Mouse (Mus musculus) left cerebral cortex, postnatal 25 days (tissue): ENCODE data around the gene Glp2r. TPM values are rescaled to one million over a fixed set of nuclear protein-coding genes. Genes with fewer than 3 reads are reported as not detected.

ENCODE experiments used
- DNase-seq, 2 experiments: peaks; one replicate each; pipeline ENCODE4 v3.0.0; 2022; ENCODE audit warnings: low spot score in 2 of 2, mixed read lengths in 1 of 2
- intact Hi-C: fragments of 180-260 bp; cut with DNase I; formaldehyde crosslinking; loops from one replicate; pipeline ENCODE4 v1.15.1; 2025
- total RNA-seq, 2 experiments: library from RNA; stranded (reverse); gene quantifications; 2 replicates each; pipeline ENCODE4 v1.2.3; 2021

Gene Glp2r
- total RNA-seq, result 1 to 10 TPM in 1 of 2 experiments, under 1 TPM in 1; 0.73 to 1.3 TPM

DNA sequence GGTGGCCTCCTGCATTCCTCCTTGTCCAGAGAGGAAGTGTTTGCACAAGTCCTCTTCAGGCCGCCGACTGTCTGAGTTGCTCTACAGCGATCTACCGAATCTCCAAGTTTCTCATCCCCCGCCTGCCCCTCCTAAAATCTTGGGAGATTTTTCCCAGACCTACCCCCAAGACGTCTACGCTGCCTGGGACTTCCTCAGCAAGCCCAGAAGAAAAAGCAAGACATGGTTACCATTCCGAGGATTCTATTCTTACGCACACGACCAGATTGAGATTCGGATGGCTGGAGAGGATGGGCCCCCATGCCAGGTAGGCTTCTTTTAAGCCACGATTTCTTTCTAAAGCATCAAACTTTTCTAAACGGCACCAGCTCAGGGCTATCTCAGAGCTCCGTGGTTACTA, at the start of gene Glp2r:
Glp2r (minus strand) TSS at position 101 of the 400 bp plus-strand sequence.
- intact Hi-C loops, result loop anchor here (5.0 kb wide), 1 partner anchor 89 kb away; no protein-coding TSS in a partner anchor
- no peak for DNase-seq

GRCm38 (mm10) chr11:67820221-67820620, 49.3 kb upstream of the Glp2r start:
- intact Hi-C loops, result loop anchor here (2.0 to 10.0 kb wide), 4 partner anchors 67 to 585 kb away; partner anchors contain the start of gene Ntn1

DNA sequence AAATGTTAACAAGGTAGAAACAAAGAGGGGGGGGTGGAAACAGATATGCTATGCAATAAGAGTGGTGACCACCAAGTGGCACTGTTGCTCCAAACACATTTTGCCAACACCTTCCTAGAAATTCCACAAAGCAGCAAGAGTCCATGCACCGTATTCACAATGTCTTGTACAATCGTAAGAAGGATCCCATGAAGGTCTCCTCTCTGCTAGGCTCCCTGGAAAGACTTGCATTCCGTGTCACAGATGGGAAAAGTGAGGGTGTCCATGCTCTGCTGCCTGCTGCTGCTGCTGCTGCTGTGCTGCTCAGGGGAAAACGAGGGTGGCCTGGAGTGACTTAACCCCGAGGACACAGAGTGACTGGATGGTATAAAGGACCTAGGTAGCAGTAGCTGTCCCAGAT, 48.7 kb upstream of the Glp2r start:
- DNase-seq, result peak; percentile 37 to 71
- intact Hi-C loops, result loop anchor here (2.0 to 10.0 kb wide), 5 partner anchors 68 to 585 kb away; partner anchors contain the start of gene Ntn1

More at GRCm38 (mm10) chr11:67820221-67820620, 49.3 kb upstream of the Glp2r start:
- DNase-seq, result peak; percentile 41 to 65

DNA sequence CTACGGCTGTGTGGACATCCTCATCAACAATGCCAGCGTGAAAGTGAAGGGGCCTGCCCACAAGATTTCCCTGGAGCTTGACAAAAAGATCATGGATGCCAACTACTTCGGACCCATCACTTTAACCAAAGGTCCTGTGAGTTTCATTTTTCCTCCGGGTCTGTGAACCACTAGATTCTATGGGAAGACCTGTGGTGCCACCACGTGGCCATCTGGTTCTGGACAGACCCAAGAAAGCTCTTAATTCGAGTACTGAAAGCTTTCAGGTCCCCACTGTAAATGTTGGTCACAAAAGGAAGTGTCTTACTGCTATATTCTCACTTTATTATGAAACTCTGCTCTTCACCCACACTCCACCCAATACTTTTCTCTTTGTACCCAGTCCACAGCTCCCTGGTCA, 40.6 kb upstream of the Glp2r start:
- DNase-seq, result peak; percentile 26 to 45
- intact Hi-C loops, result loop anchor here (10.0 kb wide), 1 partner anchor 337 kb away; no protein-coding TSS in a partner anchor

DNA sequence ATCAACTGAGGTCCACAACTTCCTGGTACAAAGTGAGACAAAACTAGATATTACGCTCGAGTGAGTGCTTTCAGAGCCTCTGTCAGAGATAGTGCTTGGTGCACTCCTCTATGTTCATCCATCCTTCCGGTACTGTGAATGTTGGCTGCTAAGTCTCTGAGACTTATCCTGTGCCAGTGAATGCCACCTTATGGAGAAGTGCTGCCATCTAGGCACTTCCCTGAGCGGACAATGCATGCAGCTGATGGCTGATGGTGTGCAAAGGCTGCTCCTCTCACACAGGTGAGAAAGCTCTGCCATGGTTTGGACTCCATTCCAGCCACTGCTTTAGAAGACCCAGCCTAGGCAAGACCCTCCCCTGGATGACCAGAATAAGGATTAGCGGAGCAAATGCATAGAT, 37.1 kb upstream of the Glp2r start:
- peak; percentile 10 to 58 for DNase-seq
- intact Hi-C loops, result no loop called here

DNA sequence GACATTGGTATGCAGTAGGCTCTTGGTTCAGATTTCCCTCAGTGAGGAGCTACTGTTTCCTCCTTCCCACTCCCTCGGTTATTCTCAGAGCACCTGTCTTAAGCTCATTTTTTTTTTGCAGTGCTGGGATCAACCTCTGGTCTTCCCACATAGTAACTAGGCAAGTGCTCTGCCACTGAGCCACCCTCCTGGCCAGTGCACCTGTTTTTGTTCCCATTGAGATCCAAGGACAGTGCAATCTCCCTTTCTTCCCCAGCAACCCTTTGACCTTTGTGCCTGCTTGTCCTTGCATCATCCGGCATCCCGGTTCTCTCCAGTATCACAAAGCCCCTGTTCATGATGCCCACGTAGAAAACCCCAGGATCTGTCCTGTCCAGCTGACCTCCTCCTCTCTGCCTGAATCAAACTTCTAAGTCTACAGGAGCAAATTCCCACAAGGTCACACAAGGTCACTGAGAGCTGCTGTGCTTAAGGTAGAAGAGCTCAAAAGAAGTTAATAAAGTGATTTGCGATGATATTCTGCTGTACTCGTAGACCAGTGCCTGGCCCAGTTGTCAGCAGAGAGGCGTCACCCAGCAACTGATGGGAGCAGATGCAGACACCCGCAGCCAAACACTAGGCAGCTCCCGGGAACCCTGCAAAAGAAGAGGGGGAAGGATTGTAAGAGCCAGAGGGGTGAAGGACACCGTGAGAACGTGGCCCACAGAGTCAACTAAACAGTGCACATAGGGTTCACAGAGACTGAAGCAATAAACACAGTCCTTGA, 36.1 kb upstream of the Glp2r start:
- no peak for DNase-seq
- intact Hi-C loops, result no loop called here

GRCm38 (mm10) chr11:67805538-67805937, 34.6 kb upstream of the Glp2r start:
- intact Hi-C loops, result no loop called here
- no peak for DNase-seq

GRCm38 (mm10) chr11:67801169-67801568, 30.2 kb upstream of the Glp2r start:
- intact Hi-C loops, result no loop called here
- peak in 1 of 2 experiments; percentile 75 for DNase-seq

DNA sequence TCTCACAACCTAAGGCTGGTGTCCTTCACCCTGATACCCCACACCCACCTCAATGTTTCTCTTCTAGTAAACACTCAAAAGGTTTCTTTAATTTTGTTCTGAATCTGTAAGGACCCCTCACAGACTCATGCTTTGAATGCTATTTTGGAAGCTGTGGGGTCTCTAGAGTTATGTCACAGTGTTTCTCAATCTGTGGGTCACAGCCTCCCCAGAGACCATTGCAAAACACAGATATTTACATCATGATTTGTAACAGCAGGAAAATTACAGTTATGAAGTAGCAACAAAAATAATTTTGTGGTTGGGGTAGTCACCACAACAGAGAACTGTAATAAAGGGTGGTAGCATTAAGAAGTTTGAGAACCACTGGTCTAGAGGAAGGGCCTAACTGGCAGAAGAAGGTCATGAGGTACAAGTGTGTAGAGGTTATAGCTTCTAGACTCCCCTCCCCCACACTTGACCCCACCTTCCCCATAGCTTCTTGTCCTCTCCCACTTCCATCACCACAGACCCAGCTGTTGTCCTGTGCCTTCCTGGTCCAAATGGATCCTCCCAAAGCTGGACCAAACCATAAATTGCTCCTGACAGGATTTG, 29.3 kb upstream of the Glp2r start:
- intact Hi-C loops, result no loop called here
- DNase-seq, result no peak

DNA sequence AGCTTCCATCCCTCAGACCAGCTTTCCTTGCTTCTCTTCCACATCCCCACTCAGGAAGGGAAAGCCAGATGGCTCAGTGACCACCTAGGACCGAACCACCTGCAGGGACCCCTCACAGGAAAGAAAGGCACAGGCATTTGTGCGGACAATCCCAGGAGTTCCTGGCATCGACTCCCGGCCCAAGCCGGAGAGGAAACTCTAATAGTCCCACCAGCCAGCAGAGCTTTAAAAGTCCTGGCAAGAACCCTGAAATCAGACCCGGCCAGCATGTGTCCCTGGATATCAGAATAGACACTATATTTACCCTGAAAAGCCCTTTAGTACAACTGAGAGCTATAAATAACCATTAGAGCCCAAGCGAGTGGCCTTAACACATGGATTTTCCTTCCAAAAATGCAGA, 27.0 kb upstream of the Glp2r start, which contains the start of gene Dhrs7c:
Dhrs7c (plus strand) TSS at position 257 of the 400 bp plus-strand sequence.
- intact Hi-C loops, result no loop called here
- no peak for DNase-seq

DNA sequence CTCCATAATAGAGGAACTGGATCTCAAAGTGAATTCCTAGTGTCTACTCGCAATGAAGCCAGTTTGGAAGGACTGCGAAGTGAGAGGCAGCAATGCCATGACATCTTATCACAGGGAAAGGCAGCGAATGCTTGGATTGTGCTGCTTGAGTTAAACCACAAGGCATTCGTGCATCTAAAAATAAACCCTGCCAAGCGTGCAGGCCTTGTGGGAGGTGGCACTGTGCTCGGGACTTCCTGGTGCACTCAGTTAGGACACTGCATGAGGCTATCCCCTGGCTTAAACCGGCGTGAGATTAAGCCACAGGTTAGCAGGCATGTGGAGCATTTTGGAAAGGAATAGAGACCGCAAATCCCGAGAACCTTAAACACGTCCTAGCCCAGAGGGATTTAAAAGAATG, 19.2 kb upstream of the Glp2r start:
- DNase-seq, result no peak
- intact Hi-C loops, result no loop called here

- no peak for DNase-seq
- intact Hi-C loops, result loop anchor here (5.0 kb wide), 1 partner anchor 92 kb away; no protein-coding TSS in a partner anchor
Observed at GRCm38 (mm10) chr11:67774379-67774778, 3.4 kb upstream of the Glp2r start, which contains the start of gene Gsg1l2. TSS of gene Gsg1l2 (plus strand) at chr11:67774608.

- intact Hi-C loops, result loop anchor here (5.0 kb wide), 1 partner anchor 90 kb away; no protein-coding TSS in a partner anchor
- peak; percentile 77 to 85 for DNase-seq
Observed at GRCm38 (mm10) chr11:67772577-67772976, 1.6 kb upstream of the Glp2r start.

DNA sequence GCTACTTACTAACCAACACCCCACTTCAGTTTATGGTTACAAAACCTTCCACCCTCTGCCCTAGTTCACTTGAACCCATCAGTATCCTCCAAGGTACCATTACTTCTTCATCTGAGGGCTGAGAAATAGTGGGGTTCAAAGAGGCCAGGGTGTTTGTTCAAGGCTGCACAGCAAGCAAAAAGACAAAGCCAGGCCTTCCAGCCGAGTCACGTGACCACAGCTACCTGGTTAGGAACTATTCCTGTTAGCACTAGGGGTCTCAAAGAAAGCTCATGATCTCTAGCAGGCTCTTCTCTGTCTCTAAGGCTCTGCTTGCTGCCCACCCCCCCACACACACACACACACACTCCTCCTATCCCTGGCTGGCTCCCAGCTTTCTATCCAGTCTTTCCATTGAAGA, 738 bp upstream of the Glp2r start:
- no peak for DNase-seq
- intact Hi-C loops, result loop anchor here (5.0 kb wide), 1 partner anchor 89 kb away; no protein-coding TSS in a partner anchor

- no peak for DNase-seq
Observed at GRCm38 (mm10) chr11:67757373-67758167, 13.4 kb downstream of the Glp2r start.

DNA sequence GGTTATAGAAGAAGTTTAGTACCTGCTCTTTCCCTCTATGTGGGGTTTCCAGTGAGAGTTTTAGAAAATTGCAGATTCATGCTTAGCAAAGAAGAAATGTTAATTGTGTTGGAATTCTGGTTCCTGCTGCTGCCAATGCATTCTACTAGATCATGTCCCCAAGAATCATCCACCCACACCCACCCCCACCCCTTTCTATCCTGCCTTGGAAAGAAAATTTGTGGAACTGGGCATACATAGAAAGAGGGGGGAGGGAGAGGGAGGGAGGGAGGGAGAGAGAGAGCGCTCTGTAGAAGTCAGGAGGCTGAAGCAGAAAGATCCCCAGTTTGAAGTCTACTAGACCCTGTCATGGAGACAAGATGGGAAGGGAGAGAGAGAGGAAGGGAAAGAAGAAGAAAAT, 14.7 kb downstream of the Glp2r start:
- intact Hi-C loops, result no loop called here
- no peak for DNase-seq

More at GRCm38 (mm10) chr11:67757373-67758167, 13.4 kb downstream of the Glp2r start:
- intact Hi-C loops, result no loop called here

GRCm38 (mm10) chr11:67741569-67741968, 29.4 kb downstream of the Glp2r start:
- no peak for DNase-seq
- intact Hi-C loops, result no loop called here

DNA sequence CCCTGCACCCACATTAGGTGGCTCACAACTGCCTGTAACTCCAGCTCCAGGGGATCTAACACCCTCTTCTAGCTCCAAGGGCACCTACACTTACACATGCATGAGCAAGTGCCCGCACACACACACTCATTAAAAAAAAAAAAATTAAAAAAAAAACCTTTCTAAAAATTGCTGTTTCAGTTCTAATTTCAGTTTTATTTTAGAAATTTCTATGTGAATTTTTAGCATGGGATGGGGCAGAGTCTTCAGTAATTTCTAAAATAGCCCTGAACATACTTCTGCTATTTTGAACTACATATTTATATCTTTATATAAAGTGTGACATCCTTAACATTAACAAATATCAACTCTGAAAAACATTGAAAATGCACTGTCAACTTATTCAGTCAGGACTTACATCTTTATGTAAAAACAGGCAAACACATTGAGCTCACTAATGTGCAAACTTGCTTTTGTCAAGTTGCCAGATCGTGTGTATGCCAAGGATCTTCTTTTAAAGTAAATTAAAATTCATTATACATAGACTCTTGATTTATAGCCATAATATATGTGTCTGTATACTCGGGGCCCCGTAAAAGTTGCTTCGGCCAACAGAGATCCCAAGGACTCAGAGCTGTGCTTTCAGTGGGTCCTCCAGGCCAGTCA, 32.0 kb downstream of the Glp2r start:
- no peak for DNase-seq
- intact Hi-C loops, result no loop called here

GRCm38 (mm10) chr11:67738345-67738744, 32.6 kb downstream of the Glp2r start:
- DNase-seq, result no peak
- intact Hi-C loops, result no loop called here
